Mouse (Mus musculus): ENCODE results near the gene Rai1. TPM values are rescaled to one million over a fixed set of nuclear protein-coding genes. Genes with fewer than 3 reads are reported as not detected.

Rai1 gene
- polyA plus RNA-seq, 1 experiment = 5.2 TPM

DNA sequence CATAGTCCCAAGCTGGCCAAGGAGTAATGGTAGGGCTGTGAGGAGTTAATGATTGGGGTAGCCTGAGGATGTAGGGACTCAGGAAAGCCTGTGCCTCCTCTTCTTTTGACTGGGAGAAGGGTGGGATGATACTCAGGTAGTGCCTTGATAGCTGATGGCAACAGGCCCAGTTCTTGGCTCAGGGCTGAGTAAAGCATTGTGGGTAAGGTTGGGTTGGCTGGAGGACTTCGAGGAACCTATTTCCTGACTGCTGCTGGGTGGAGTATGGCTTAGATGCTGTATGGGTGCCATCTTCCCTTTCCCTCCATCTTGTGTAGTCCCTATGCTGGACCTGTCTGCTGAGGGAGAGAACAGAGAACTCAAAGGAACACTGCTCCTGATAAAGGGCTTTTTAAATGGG is 47.5 kb downstream of the Rai1 start:
- Histone ChIP-seq H3K4me3 (ENCODE audit: control insufficient read depth, low read depth, low read length) (no peak overlapping the region), H3K27ac (ENCODE audit: control insufficient read depth, insufficient read depth, low read depth, low read length) (no peak overlapping the region), H3K4me1 (ENCODE audit: control insufficient read depth, insufficient read depth, low read length) (no peaks in the 10 kb centered on the region), H3K27me3 (ENCODE audit: control insufficient read depth, insufficient read depth, low read length) (no peaks in the 10 kb centered on the region), H3K36me3 (ENCODE audit: control insufficient read depth, insufficient read depth, low read length) (no peaks in the 10 kb centered on the region)
- no peak for TF ChIP-seq CTCF (IDR thresholded peaks at IDR 0.05; ENCODE audit: control insufficient read depth, insufficient read depth, insufficient replicate concordance, low read depth, low read length)

DNA sequence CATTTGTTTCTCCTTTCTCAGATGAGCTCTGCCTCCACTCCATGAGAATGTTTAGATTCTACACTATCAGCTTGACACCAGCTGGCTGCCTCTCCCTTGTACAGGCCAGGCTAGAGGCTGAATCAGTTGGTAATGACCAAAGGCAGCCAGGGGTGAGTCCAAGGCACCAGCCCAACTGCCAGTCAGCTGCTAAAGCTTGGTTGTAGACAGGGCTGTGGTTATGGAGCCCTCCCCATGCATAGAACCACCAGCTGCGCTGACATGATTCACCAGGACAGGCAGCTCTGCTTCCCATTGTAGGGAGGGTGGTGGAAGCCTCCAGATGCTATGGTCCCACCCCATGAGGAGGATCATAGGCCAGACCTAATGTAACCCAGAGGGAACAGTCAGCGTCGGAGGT is 49.1 kb downstream of the Rai1 start:
- no peak overlapping the region for H3K4me3 ChIP-seq (ENCODE audit: control insufficient read depth, low read depth, low read length)
- no peaks in the 10 kb centered on the region for H3K4me1 ChIP-seq (ENCODE audit: control insufficient read depth, insufficient read depth, low read length)
- H3K36me3 ChIP-seq (ENCODE audit: control insufficient read depth, insufficient read depth, low read length) = no peaks in the 10 kb centered on the region
- TF ChIP-seq POLR2A (IDR thresholded peaks at IDR 0.05; ENCODE audit: control insufficient read depth, low read depth, low read length) (no peak), CTCF (IDR thresholded peaks at IDR 0.05; ENCODE audit: control insufficient read depth, insufficient read depth, insufficient replicate concordance, low read depth, low read length) (no peak)
- no peak overlapping the region for H3K27ac ChIP-seq (ENCODE audit: control insufficient read depth, insufficient read depth, low read depth, low read length)
- H3K27me3 ChIP-seq (ENCODE audit: control insufficient read depth, insufficient read depth, low read length) = no peaks in the 10 kb centered on the region

GRCm38 (mm10) chr11:60155690-60156089 is 50.9 kb downstream of the Rai1 start:
- TF ChIP-seq POLR2A (IDR thresholded peaks at IDR 0.05; ENCODE audit: control insufficient read depth, low read depth, low read length) (no peak), CTCF (IDR thresholded peaks at IDR 0.05; ENCODE audit: control insufficient read depth, insufficient read depth, insufficient replicate concordance, low read depth, low read length) (no peak)
- Histone ChIP-seq H3K27me3 (ENCODE audit: control insufficient read depth, insufficient read depth, low read length) (no peaks in the 10 kb centered on the region), H3K4me3 (ENCODE audit: control insufficient read depth, low read depth, low read length) (no peak overlapping the region), H3K36me3 (ENCODE audit: control insufficient read depth, insufficient read depth, low read length) (no peaks in the 10 kb centered on the region), H3K27ac (ENCODE audit: control insufficient read depth, insufficient read depth, low read depth, low read length) (no peak overlapping the region), H3K4me1 (ENCODE audit: control insufficient read depth, insufficient read depth, low read length) (no peaks in the 10 kb centered on the region; the same call in 1 of the 2 replicates)

DNA sequence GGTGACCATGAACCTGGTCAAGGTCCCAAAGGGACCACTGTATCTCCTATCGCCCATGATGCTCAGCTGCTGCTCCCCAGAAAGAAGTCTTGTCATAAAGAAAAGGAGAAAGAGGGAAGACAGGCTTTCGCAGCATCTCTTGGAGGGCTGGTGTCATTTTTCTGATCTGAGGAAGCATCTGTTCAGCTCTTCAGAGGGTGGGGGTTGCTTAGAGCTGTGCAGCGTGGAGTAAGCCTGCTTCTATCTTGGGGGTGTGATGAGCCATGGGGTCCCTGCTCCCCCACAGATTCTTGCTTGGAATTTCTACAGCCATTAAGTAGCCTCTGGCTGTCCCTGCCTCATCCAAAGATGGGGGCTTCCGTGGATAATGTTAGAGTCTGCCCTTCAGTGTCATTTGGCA is 53.5 kb downstream of the Rai1 start:
- H3K27ac ChIP-seq (ENCODE audit: control insufficient read depth, insufficient read depth, low read depth, low read length) = no peak overlapping the region
- TF ChIP-seq POLR2A (IDR thresholded peaks at IDR 0.05; ENCODE audit: control insufficient read depth, low read depth, low read length) (no peak), CTCF (IDR thresholded peaks at IDR 0.05; ENCODE audit: control insufficient read depth, insufficient read depth, insufficient replicate concordance, low read depth, low read length) (no peak)
- no peak overlapping the region for H3K4me3 ChIP-seq (ENCODE audit: control insufficient read depth, low read depth, low read length)
- no peaks in the 10 kb centered on the region for H3K27me3 ChIP-seq (ENCODE audit: control insufficient read depth, insufficient read depth, low read length)
- no peaks in the 10 kb centered on the region for H3K36me3 ChIP-seq (ENCODE audit: control insufficient read depth, insufficient read depth, low read length)
- H3K4me1 ChIP-seq (ENCODE audit: control insufficient read depth, insufficient read depth, low read length) = peaks cover 3% of the 10 kb centered on the region

DNA sequence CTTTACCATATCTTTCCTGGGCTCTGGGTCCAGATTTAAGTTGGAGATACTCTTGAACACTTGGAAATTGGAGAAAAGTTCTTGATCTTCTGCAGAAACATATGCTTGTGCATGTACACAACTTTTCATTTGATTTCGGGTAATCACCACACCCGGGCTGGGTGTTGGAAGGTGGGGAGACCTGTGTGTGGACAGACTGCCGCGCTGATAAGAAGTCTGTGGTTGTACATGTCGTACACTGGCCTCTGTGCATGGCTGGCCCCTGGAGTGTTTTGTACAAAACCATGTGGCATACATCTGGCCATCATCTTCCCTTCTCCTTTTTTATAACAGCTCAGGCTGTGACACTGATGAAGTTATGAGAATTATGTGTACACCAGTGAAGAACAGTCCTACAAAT is 55.1 kb downstream of the Rai1 start:
- TF ChIP-seq CTCF (IDR thresholded peaks at IDR 0.05; ENCODE audit: control insufficient read depth, insufficient read depth, insufficient replicate concordance, low read depth, low read length) (no peak), POLR2A (IDR thresholded peaks at IDR 0.05; ENCODE audit: control insufficient read depth, low read depth, low read length) (no peak)
- Histone ChIP-seq H3K36me3 (ENCODE audit: control insufficient read depth, insufficient read depth, low read length) (no peaks in the 10 kb centered on the region), H3K4me3 (ENCODE audit: control insufficient read depth, low read depth, low read length) (no peak overlapping the region), H3K4me1 (ENCODE audit: control insufficient read depth, insufficient read depth, low read length) (peaks cover 3% of the 10 kb centered on the region), H3K27me3 (ENCODE audit: control insufficient read depth, insufficient read depth, low read length) (no peaks in the 10 kb centered on the region), H3K27ac (ENCODE audit: control insufficient read depth, insufficient read depth, low read depth, low read length) (no peak overlapping the region)

- Histone ChIP-seq H3K36me3 (ENCODE audit: control insufficient read depth, insufficient read depth, low read length) (no peaks in the 10 kb centered on the region), H3K27ac (ENCODE audit: control insufficient read depth, insufficient read depth, low read depth, low read length) (no peak overlapping the region), H3K4me1 (ENCODE audit: control insufficient read depth, insufficient read depth, low read length) (peaks cover 3% of the 10 kb centered on the region), H3K4me3 (ENCODE audit: control insufficient read depth, low read depth, low read length) (no peak overlapping the region), H3K27me3 (ENCODE audit: control insufficient read depth, insufficient read depth, low read length) (no peaks in the 10 kb centered on the region)
- no peak for TF ChIP-seq CTCF (IDR thresholded peaks at IDR 0.05; ENCODE audit: control insufficient read depth, insufficient read depth, insufficient replicate concordance, low read depth, low read length)
- no peak for TF ChIP-seq POLR2A (IDR thresholded peaks at IDR 0.05; ENCODE audit: control insufficient read depth, low read depth, low read length)
Measured at GRCm38 (mm10) chr11:60160454-60161114, 55.8 kb downstream of the Rai1 start.

GRCm38 (mm10) chr11:60161146-60161874 is 56.5 kb downstream of the Rai1 start:
- Histone ChIP-seq H3K27me3 (ENCODE audit: control insufficient read depth, insufficient read depth, low read length) (no peaks in the 10 kb centered on the region), H3K36me3 (ENCODE audit: control insufficient read depth, insufficient read depth, low read length) (no peaks in the 10 kb centered on the region), H3K4me1 (ENCODE audit: control insufficient read depth, insufficient read depth, low read length) (peaks cover 3% of the 10 kb centered on the region), H3K4me3 (ENCODE audit: control insufficient read depth, low read depth, low read length) (no peak overlapping the region), H3K27ac (ENCODE audit: control insufficient read depth, insufficient read depth, low read depth, low read length) (no peak overlapping the region)
- TF ChIP-seq POLR2A (IDR thresholded peaks at IDR 0.05; ENCODE audit: control insufficient read depth, low read depth, low read length) (no peak), CTCF (IDR thresholded peaks at IDR 0.05; ENCODE audit: control insufficient read depth, insufficient read depth, insufficient replicate concordance, low read depth, low read length) (no peak)
